Mouse (Mus musculus) layer of hippocampus, postnatal 25 days (tissue): ENCODE measurements around the gene Mup21. TPM values are rescaled to one million over a fixed set of nuclear protein-coding genes. Genes with fewer than 3 reads are reported as not detected.
"Not testable (repeated sequence)": the region's sequence is repeated elsewhere in the genome, so short reads cannot be mapped to it uniquely, and the experiment has no call there.

Source experiments
- DNase-seq, 2 experiments: peaks; one replicate each; pipeline ENCODE4 v3.0.0; 2022; ENCODE audit warnings: mixed read lengths in 2 of 2, low spot score in 1 of 2; ENCODE audit errors: extremely low spot score in 1 of 2
- total RNA-seq, 2 experiments: library from RNA; stranded (reverse); gene quantifications; 2 replicates each; pipeline ENCODE4 v1.2.3; 2021

The Mup21 gene
- not detected for total RNA-seq

- no peak for DNase-seq
Observed at GRCm38 (mm10) chr4:62150811-62151210, at the start of gene Mup21. TSS of gene Mup21 (minus strand) at chr4:62150863.

GRCm38 (mm10) chr4:62199923-62200529 lies 49.4 kb upstream of the Mup21 start:
- DNase-seq, result no peak

GRCm38 (mm10) chr4:62188778-62189177 lies 38.1 kb upstream of the Mup21 start:
- DNase-seq, result no peak

GRCm38 (mm10) chr4:62177282-62177681 lies 26.6 kb upstream of the Mup21 start:
- DNase-seq, result peak in 1 of 2 experiments; percentile 39

- DNase-seq, result no peak
Observed at GRCm38 (mm10) chr4:62174471-62174870, 23.8 kb upstream of the Mup21 start.

GRCm38 (mm10) chr4:62167636-62168035 lies 17.0 kb upstream of the Mup21 start:
- DNase-seq, result not testable (repeated sequence)

- DNase-seq, result no peak
Observed at GRCm38 (mm10) chr4:62158401-62158800, 7.7 kb upstream of the Mup21 start.

- peak; percentile 25 to 73 for DNase-seq
Observed at GRCm38 (mm10) chr4:62133706-62134105, 17.0 kb downstream of the Mup21 start.

- DNase-seq, result peak in 1 of 2 experiments; percentile 52
Observed at GRCm38 (mm10) chr4:62103366-62103765, 47.3 kb downstream of the Mup21 start.

Other genes starting within 250 kb of the Mup21 start
- gene Mup20, start 96.7 kb downstream of the Mup21 start, total RNA-seq, result not detected
- not detected for gene Mup3, start 63.5 kb downstream of the Mup21 start, total RNA-seq
- 10 to 100 TPM; 22.9 to 25.6 TPM for gene Zfp37, start 80.2 kb upstream of the Mup21 start, total RNA-seq
- 1 to 10 TPM; 8.3 to 8.9 TPM for gene Slc31a2, start 111.7 kb upstream of the Mup21 start, total RNA-seq
- 10 to 100 TPM; 38.1 to 44.2 TPM for gene Fkbp15, start 209.7 kb upstream of the Mup21 start, total RNA-seq
- gene Slc31a1, start 209.9 kb upstream of the Mup21 start, total RNA-seq, result 10 to 100 TPM; 16.2 to 16.8 TPM